Mouse (Mus musculus) ES-Bruce4 (cell line): ENCODE measurements around the gene Mrpl52.

Experiments
- CTCF ChIP-seq: IDR thresholded peaks from one replicate; pipeline ENCODE4 v1.8.1; 2011; ENCODE audit warnings: low read depth, low read length
- EP300 ChIP-seq: IDR thresholded peaks from 2 replicates; pipeline ENCODE4 v1.6.1; 2011; ENCODE audit warnings: low read depth, low read length; ENCODE audit not compliant: insufficient read depth
- POLR2A ChIP-seq: IDR thresholded peaks from one replicate; pipeline ENCODE4 v1.8.1; 2011; ENCODE audit warnings: low read length; ENCODE audit not compliant: insufficient read depth

- no peak for TF ChIP-seq CTCF
- TF ChIP-seq EP300 = no peak
- peak; percentile 33 for TF ChIP-seq POLR2A
Observed at GRCm38 (mm10) chr14:54463959-54464292, 37.2 kb downstream of the Mrpl52 start, which contains the start of gene Lrp10.
